Mouse (Mus musculus) kidney, adult 11 months (tissue): Measurements from ENCODE around the gene Kctd12.
A peak's percentile ranks its signal among the peaks of the same experiment; 100 is the strongest.

Experiments
- DNase-seq: peaks from one replicate; pipeline ENCODE4 v3.0.0; 2022

The Kctd12 gene

DNA sequence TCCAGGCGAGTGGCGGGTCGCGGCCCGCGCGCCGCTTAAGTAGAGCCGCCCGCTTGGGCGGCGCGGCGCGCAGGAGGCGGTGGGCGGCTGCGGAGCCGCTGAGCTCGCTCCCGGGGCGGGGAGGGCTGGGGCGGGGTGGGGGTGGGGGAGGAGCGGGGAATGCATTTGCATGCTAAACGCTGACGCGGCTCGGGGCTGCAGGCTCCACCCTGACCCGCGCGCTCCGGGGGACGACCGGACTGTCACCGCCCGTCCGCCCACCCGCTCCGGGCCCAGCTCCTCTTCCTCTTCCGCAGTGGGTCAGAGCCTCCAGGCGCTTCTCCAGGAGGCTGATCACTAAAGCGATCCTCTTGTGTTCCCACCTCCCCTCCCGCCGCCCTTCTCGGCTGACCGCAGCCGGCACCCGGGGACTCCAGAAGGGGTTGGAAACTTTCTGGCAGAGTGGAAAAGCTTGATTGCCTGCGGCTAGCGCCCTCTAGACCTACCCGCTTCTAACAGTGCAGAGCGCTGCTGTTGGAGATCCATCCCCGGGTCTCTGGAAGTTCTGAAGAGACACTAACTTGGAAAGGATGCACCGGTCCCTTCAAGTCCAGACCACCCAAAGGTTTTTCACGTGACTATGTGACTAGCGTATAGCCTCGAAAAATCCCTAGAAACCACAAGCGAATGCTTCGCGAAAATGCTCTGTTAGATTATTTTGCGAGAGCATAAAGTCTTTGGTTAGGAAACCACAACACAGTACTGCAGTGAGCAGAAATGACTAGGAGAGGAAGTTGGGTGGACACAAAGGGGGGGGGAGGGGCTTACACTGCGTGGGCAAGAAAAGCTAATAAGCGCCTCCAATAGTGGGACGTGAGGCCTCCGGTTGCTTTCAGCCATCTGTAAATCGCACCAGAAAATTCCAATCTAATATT is at the start of gene Kctd12:
Gene Kctd12 (minus strand): TSS at position 11 of the 914 bp plus-strand sequence.
- DNase-seq, result peak; percentile 89

DNA sequence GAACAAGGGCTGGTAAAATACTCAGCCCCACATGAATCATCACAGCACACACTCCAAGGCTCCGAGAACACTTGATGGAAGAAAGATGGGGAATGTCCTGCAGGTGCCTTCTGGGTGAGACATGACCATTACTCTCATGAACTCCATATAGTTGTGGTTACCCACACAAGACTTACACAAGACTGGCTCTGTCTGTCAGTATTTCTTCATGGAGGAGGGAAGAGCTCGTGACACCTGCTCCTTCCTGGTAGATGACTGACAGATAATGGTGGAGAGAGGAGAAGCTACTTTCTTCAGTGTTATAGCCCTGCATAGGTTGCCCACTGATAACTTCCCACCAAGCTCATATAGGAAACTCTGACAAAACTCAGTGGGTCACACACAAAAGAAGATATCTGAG is 46.8 kb upstream of the Kctd12 start:
- DNase-seq, result no peak

DNA sequence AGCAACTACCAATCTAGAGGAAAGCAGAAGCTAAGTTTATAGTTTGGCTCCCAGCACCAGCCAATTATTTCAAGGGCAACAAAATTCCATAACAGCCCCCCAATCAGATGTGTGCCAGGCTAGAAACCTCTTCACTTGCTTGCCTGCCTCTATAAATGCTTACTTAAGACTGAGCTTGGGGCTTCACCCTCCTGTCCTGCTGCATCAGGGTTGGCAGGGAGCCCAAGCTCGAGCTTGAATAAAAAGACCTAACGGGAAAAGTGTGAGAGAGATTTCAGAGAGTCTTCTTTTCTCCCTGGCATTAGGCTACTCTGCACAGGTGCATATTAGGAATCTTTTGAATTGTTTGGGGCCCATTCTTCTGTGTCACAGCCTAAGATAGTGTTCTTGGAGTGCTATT is 37.6 kb upstream of the Kctd12 start:
- no peak for DNase-seq

DNA sequence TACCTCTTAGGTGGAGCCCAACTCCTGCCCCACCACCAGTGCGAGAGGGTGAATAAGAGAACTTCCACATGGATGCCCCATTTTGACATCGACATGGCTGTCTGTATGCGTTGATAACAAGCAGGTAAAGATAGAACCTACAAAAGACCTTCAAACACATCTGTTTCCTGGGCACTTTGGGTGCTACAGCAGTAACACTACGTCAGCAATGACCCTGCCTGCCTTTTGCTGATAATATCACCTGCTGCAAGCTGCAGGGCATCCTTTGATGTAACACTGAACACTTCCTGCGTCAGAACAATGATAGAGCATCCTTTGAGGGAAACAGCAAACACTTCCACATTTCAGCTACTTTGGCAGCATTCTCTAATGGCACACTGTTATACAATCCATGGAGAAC is 34.6 kb upstream of the Kctd12 start:
- DNase-seq, result no peak

DNA sequence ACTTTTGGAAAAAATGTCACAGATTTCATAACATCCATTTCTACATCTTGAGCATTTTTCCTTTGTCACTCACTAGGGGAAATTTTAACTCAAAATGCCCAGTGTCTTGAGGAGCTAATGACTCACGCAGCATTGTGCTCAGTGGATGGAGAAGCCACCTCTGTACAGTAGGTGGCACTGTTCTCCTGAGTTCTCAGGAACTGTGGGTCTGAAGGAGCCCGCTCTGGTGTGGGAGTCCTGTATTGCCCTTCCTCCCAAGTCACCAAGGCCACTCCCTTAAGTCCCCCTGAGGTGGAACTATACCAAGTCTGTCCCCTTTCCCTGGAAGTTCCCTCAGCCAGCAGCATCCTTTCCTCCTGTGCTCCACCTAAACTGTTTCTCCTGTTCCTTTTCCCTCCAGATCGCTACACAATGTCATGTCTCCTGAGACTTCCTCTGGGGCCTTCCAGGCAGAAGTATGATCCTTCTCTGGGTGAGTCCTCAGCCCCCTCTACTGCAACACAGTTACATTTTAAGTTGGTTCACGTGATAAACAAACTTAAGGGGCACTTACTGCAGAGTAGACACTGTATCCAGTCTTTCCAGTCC is 30.2 kb upstream of the Kctd12 start:
- DNase-seq, result peak; percentile 34

DNA sequence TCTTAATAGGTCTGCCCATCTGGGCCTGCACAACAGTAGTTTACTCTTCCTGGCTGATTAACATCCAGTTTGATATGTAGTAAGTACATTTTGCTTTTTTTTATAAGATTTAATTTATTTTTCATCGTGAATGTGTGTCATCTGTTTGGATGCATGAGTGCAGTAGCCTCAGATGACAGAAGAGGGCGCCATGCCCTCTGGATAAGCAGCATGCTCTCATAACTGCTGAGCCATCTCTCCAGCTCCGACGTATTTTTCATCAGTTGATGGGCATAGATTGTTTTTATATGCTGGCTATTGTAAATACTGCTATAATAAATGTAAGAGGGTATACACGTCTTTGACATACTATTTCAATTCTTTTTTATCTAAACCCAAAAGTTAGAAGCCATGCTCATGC is 29.3 kb upstream of the Kctd12 start:
- no peak for DNase-seq

DNA sequence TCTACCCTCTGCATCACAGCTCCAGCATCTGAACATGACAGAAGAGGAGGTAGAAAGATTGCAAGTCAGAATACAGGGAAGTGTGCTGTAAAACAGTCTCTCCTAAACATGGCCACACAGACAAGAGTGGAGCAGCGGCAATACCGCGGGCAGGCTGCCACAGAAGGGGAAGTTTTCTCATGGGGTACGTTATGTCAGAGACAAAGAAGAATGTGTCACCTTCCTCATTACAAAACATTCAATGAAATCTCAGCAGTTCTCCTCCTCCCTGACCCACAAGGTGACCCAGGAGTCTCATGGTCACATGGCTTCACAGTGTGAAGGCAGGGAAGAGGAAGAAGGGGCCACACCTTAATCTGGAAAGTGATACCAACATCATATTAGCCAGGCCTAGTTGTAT is 25.3 kb upstream of the Kctd12 start:
- DNase-seq, result no peak

DNA sequence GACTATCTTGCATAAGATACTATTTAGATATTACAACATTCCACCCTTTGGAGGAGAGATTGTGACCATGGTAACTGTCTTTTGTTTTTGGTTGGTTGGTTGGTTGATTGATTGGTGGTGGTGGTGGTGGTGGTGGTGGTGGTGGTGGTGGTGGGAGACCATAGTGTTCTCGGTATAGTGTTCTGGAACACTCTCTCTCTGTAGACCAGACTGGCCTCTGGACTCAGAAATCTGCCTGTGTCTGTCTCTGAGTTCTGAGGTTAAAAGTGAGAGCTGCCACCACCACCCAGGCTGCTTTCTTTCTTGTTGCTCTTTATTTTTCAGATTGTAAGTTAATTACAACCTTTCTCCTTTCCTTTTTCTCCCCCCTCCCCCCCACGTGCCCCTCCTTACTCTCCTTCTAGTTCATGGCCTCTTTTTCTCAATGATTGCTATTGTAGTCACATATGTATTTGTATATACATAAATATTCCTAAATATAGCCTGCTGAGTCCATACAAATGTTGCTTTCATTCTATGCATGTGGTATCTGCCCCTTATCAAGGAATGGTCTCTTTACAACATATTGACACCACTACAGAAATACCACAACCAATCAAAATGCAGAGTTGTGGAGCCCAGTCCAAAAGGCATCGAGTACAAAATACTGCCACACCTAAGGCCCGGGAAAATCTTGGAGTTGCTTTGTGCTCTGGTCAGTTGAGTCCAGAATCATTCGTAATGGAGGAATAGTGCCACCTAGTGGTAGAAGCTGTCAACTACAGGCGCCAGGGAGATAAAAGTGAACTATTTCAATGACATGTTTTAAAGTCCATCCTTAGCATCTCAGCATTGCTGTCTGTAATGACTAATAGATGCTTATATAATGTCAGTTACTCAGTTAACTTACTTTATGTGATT is 12.5 kb upstream of the Kctd12 start:
- peak; percentile 54 for DNase-seq

DNA sequence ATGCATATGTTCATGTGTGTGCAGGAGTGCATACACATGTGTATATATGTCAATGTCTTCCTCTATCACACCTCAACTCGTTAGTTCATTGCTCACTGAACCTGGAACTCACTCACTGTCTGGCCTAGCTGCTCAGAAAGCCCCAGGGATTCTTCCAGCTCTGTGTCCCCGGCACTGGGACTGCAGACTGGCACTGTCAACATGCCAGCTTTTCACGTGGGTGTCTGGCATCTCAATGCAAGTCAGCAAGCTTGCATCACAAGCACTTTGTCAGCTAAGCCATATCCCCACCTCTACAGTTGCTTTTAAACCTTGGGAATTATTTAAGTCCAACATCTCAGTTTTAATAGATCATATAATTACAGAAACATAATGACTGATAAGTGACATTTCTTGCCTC is 8.3 kb upstream of the Kctd12 start:
- DNase-seq, result no peak

DNA sequence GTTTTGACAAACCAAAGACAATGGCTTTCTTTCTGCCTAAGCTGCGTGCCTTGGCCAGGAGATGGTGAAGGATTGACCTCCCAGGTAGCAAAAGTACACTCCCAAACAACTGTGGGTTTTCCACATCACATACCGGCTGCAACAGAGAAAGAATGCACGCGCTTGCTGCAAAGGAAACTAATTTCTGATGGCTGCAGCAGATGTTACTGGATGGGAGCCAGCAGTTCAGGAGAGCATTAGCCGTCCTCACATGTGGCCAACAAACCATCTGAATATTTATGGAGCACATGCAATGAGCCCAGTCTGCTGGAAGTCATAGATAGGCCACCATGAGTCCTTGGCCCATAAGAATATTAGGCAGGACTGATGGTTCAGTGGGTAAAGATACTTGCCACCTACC is 7.4 kb upstream of the Kctd12 start:
- no peak for DNase-seq

DNA sequence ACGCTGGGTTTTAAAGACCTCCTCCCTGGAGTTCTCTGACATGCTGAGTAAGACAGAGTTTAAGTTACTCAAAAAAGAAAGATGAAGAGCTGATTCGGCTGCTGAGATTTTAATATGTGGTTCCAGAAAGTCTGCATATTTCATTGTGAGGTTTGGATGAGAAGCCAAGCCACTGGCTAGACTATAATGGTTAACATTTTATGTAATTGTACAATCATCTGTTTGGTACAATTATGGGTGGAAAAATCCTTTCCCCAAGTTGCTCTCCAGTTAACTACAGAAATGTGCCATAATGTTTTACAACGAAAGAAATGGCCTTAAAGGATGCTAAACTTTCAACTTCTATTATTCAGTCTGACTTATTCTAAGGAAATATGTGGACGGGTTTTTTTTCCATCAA is 6.8 kb upstream of the Kctd12 start:
- no peak for DNase-seq

DNA sequence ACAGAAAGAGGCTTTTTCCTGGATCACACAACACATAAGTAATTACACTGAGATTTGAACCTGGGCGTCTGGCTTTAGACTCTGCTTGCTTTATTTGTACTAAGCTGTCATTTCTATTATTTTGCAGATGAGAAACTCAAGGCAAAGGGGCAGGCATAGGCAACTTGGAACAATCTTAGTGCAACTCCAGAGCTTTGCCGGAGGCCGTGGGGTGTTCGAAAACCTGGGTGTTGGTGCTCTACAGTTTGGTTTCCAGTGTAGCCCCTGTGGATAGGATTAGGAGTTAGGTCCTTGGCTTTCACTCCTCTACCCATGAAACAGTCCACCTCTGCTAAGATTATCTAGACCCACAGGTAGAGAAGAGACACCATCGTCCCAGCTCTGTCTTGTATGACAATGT is 5.2 kb upstream of the Kctd12 start:
- no peak for DNase-seq

DNA sequence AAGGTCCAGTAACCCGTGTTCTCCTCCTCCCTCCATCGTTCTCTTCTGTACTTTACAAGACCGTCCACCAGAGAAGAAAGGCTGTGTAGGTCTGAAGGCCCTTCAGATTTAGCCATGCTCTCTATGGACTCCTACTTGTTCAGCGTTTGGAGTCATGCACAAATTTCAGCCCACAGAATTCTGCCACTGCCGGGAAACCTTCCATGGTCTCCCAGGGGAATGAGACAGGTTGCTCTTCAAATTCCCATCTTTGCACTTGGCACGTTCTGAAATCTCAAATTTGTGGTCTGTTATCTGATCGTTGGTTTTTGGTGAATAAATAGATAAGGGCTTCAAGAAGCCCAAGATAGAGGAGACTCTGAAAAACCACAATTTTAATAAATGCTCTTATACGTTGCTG is 1.2 kb upstream of the Kctd12 start:
- DNase-seq, result no peak

DNA sequence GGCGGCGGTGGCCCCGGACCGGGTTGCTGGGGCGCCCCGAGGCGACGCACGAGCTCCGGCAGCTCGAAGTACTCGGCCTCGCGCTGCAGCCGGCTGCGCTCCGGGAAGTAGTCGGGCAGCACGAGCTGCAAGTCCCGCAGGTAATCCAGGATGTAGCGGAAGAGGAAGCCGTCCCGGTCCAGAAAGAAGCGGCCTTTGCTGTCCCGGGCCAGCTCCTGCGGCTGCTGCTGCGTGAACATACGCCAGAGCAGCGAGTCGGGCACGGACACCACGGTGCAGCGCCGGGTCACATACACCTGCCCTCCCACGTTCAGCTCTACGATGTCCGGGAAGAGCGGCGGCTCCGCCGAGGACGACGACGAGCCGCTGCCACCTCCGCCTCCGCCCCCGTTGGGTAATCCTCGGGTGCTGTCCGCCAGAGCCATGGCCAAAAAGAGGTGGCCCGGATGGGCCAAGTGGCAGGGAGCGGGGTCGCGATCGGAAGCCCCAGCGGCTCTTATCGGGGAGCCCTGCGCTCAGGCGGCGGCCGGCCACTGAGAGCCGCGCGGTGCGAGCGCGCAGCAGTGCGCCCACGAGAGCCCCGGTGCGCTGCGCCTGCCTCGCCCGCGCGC is 316 bp downstream of the Kctd12 start:
- peak; percentile 52 for DNase-seq

DNA sequence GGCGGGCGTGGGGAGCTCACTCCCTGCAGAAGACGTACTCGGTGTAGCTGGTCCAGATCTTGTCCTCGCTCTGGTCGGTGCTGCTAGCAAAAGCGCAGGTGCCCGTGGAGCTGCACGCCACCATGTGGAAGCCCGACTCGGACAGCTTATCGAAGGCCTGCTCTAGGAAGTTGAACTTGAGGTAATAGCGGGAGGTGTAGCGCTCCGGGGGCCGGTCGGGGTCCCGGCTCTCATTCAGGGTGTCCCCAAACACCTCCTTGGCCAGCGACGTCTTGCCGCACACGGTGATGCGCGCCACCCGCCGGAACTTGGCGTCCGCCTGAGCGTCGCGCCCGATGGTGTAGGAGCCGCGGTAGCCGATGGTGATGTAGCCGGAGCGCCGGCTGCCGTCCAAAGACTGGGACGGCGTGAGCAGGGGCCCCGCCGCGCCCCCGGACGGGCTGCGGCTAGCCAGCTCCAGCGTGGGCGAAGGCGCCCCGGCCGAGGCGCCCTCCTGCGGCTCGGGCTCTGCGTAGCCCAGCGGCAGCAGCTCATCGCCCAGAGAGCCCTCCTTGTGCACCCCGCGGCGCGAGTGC is 909 bp downstream of the Kctd12 start:
- DNase-seq, result peak; percentile 72

DNA sequence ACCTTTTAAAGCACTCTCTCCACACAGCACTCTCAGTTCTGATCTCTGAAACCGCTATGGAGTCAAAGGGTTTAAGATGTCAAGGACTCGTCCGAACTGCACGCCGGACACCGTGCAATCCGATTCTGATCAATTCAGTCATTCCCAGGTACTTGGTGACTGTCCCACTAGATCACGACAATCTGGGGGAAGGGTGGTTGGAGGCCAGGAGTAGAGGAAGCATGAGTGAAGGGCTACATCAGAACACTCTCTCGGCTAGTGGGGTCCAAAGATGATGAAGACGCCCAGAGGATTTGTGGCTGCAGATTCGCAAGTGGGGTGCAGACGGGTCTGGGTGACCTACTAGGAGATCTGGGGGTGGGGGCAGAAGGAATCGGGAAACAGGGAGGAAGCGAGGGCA is 1.5 kb downstream of the Kctd12 start:
- no peak for DNase-seq

DNA sequence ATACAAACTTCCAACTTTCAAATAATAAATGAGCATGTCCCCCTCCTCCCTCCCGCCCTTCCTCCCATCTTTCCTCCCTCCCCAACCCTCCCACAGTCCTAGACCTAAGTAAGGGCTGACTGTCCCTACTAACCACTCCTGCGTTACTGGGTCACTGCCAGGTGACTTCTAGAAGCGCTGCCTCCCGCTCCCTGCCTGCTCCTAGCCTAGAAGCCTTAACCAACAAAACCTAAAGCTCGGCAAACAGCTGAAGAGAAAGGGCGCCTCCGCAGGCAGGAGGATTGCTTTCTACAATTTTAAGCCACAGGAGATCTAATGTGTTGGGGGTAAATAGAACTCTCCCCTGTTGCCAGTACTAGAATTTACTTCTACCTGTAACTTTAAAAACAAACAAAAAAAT is 2.0 kb downstream of the Kctd12 start:
- peak; percentile 29 for DNase-seq

DNA sequence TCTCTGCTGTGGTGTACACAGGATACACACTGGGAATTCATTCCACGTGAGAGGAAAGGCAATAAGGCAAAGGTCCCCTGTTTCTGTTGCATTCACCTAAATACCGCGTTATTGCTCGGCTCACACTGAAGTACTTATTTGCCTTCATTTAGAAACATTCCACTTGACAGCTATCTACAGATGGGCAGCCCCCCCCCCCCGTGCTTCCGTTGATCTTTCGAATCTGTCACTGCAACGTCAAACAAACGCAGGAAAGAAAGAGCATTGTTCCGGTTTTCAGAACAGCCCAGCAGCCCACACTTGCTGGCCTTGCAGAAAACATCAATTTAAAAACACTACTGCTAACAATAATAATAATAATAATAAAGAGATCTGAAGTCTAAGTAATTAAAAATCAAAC is 2.6 kb downstream of the Kctd12 start:
- no peak for DNase-seq

DNA sequence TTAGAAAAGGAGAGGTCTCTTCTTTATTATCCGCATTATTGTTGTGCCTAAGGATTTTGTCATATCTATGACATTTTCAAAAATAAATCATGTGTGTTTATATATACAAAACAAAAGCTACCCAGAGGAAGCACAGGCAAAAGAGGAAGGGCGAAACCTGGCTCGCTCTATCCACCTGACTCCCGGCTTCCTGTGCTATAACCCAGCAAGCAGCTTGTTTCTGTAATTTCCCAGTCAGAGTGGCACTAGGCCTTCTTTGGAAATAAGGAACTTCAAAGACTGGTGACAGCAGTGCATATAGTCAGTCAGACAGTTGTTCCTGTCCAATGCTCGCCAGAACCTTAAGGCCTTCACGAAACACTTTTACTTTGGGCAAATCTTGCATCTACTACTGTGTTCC is 6.6 kb downstream of the Kctd12 start:
- DNase-seq, result peak; percentile 47

DNA sequence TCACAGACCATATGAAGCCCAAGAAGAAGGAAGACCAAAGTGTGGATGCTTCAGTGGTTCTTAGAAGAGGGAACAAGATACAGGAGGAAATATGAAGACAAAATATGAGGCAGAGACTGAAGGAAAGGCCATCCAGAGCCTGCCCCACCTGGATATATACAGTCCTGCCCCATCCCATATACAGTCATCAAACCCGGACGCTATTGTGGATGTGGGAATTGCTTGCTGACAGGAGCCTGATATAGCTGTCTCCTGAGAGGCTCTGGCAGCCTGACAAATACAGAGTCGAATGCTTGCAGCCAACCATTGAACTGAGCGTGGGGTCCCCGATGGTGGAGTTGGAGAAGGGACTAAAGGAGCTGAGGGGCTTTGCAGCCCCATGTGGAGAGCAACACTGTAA is 13.6 kb downstream of the Kctd12 start:
- no peak for DNase-seq

DNA sequence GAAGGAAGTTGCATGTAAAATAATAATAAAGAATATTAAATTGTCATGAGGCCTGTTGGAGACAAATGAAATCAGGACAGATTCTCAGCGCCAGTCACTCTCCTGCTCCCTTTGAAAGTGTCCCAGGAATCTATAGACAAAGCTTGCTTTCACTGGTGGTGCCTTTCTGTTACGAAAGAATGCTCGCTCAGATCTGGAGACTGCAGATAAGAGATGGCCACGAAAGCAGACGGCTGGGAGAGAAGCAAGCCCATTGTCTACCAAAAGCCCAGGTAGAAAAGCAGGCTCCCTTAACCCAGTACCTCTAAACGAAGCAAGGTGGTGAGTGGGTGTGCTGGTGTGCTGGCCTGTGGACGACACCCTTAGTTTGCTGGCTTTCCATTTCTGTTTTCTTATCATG is 16.2 kb downstream of the Kctd12 start:
- no peak for DNase-seq

DNA sequence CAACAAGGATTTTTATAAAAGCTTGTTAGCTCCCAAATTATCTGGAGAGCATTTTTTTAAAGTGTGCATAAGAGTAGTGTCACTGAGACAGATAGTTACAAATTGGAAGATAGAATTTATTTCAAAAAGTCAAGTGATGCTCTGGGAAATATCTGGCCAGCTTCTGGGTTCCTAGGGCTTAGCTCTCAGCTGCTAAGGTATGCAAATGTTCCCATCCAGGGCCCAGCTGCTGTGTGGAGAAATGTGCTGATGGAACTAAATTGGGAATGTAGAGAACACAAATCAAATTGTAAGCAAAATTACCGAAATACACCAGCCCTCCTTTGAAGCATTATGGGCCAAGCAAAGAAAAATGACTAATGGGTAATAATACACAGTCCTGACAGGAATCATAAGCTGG is 16.6 kb downstream of the Kctd12 start:
- DNase-seq, result no peak

DNA sequence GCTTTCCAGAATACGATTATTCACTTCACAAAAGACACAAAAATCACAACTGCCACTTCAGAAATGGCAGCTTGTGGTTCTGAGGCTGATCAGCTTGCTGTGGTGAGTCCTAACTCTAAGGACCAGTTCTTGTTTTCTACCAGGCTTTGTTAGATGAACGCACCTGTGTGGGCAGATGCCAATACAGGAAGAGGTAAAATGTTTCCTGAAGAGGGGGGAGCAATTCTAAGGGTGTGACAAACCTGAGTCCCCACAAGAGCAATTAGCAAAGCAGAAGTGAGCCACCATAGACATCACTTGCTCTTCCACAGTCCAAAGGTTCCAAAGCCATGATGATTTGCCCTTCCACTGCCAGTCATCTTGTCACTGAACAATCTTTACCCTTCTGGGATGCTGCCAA is 20.4 kb downstream of the Kctd12 start:
- no peak for DNase-seq
